Mouse (Mus musculus) kidney, postnatal 10 days (tissue): Measurements from ENCODE around the gene Cnot6.
A peak's percentile ranks its signal among the peaks of the same experiment; 100 is the strongest.

Source experiments
- DNase-seq: peaks from one replicate; pipeline ENCODE4 v3.0.0; 2021; ENCODE audit warnings: mixed read lengths

The Cnot6 gene

GRCm38 (mm10) chr11:49713336-49714334 lies 1.1 kb upstream of the Cnot6 start:
- DNase-seq: peak; percentile 26

- DNase-seq: peak; percentile 62
These were observed 455 bp downstream of the Cnot6 start for GRCm38 (mm10) chr11:49711981-49712554.

- no peak for DNase-seq
These were observed 1.9 kb downstream of the Cnot6 start for GRCm38 (mm10) chr11:49710664-49711063.

GRCm38 (mm10) chr11:49707834-49708233 lies 4.7 kb downstream of the Cnot6 start:
- no peak for DNase-seq

- DNase-seq: peak; percentile 19
These were observed 7.7 kb downstream of the Cnot6 start for GRCm38 (mm10) chr11:49704804-49705203.

- no peak for DNase-seq
These were observed 10.5 kb downstream of the Cnot6 start for GRCm38 (mm10) chr11:49702014-49702413.

GRCm38 (mm10) chr11:49699079-49699478 lies 13.4 kb downstream of the Cnot6 start:
- DNase-seq: no peak

GRCm38 (mm10) chr11:49697779-49698178 lies 14.7 kb downstream of the Cnot6 start:
- no peak for DNase-seq

GRCm38 (mm10) chr11:49696472-49696871 lies 16.1 kb downstream of the Cnot6 start:
- no peak for DNase-seq

GRCm38 (mm10) chr11:49695695-49696094 lies 16.8 kb downstream of the Cnot6 start:
- no peak for DNase-seq

- no peak for DNase-seq
These were observed 17.5 kb downstream of the Cnot6 start for GRCm38 (mm10) chr11:49695013-49695412.

GRCm38 (mm10) chr11:49684237-49684973 lies 28.1 kb downstream of the Cnot6 start:
- no peak for DNase-seq

GRCm38 (mm10) chr11:49673433-49673832 lies 39.1 kb downstream of the Cnot6 start:
- DNase-seq: no peak

- DNase-seq: no peak
These were observed 47.1 kb downstream of the Cnot6 start for GRCm38 (mm10) chr11:49665462-49665861.

GRCm38 (mm10) chr11:49664262-49665140 lies 48.0 kb downstream of the Cnot6 start:
- DNase-seq: no peak

GRCm38 (mm10) chr11:49663310-49663709 lies 49.2 kb downstream of the Cnot6 start, which contains the start of gene Scgb3a1:
TSS of gene Scgb3a1 (plus strand) at chr11:49663610.
- DNase-seq: no peak

GRCm38 (mm10) chr11:49662292-49662780 lies 50.2 kb downstream of the Cnot6 start:
- DNase-seq: no peak

GRCm38 (mm10) chr11:49659470-49659799 lies 53.1 kb downstream of the Cnot6 start:
- no peak for DNase-seq

GRCm38 (mm10) chr11:49658791-49659469 lies 53.6 kb downstream of the Cnot6 start:
- DNase-seq: no peak

GRCm38 (mm10) chr11:49658065-49658464 lies 54.5 kb downstream of the Cnot6 start:
- DNase-seq: no peak

- no peak for DNase-seq
These were observed 57.0 kb downstream of the Cnot6 start for GRCm38 (mm10) chr11:49655501-49655900.

GRCm38 (mm10) chr11:49654651-49655050 lies 57.9 kb downstream of the Cnot6 start:
- no peak for DNase-seq
